Mouse (Mus musculus) neural tube, embryonic 13.5 days (tissue): ENCODE measurements around the gene Sptbn4. TPM values are rescaled to one million over a fixed set of nuclear protein-coding genes. Genes with fewer than 3 reads are reported as not detected.
A peak's percentile ranks its signal among the peaks of the same experiment; 100 is the strongest.

ENCODE experiments used
- ATAC-seq: fragments of 200-750 bp; cut with Nextera tagmentation; 2 replicates; pipeline ENCODE4 v1.8.0; 2017; ENCODE audit warnings: low read depth, mild to moderate bottlenecking, moderate TSS enrichment, moderate library complexity
- H3K27ac ChIP-seq: fragments of 300-500 bp; sonication (generic); replicated peaks from 2 replicates; pipeline ENCODE4 v1.5.1; 2015; ENCODE audit warnings: moderate library complexity, mild to moderate bottlenecking, inconsistent platforms
- H3K27me3 ChIP-seq: fragments of 300-500 bp; sonication (generic); 2 replicates; pipeline ENCODE4 v1.6.1; 2015; ENCODE audit warnings: mild to moderate bottlenecking, inconsistent platforms
- H3K36me3 ChIP-seq: fragments of 300-500 bp; sonication (generic); 2 replicates; pipeline ENCODE4 v1.6.1; 2015; ENCODE audit warnings: mild to moderate bottlenecking, inconsistent platforms
- H3K4me1 ChIP-seq: fragments of 300-500 bp; sonication (generic); replicated peaks from 2 replicates; pipeline ENCODE4 v1.6.1; 2015; ENCODE audit warnings: inconsistent platforms
- H3K4me2 ChIP-seq: fragments of 300-500 bp; sonication (generic); 2 replicates; pipeline ENCODE4 v1.6.1; 2015; ENCODE audit warnings: inconsistent platforms, mild to moderate bottlenecking, moderate library complexity
- H3K4me3 ChIP-seq: fragments of 300-500 bp; sonication (generic); 2 replicates; pipeline ENCODE4 v1.5.1; 2015; ENCODE audit warnings: mild to moderate bottlenecking, inconsistent platforms
- H3K9ac ChIP-seq: fragments of 300-500 bp; sonication (generic); 2 replicates; pipeline ENCODE4 v1.6.1; 2015; ENCODE audit warnings: moderate library complexity, mild to moderate bottlenecking, inconsistent platforms
- H3K9me3 ChIP-seq: fragments of 300-500 bp; sonication (generic); 2 replicates; pipeline ENCODE4 v1.6.1; 2016; ENCODE audit warnings: inconsistent platforms
- WGBS: fragments of 180-500 bp; shearing (Covaris S2); methylation state at CpG from one replicate; pipeline ENCODE4 v1.1.7; 2015; 5-methylcytosine and 5-hydroxymethylcytosine counted together
- polyA plus RNA-seq: library from polyadenylated mRNA; unstranded; fragments of >200 nt; fragmentation: Nextera tagmentation; extraction: Ambion mirVana; gene quantifications from 2 replicates; pipeline ENCODE4 v1.2.1, GENCODE M21; 2015

Sptbn4 gene
- polyA plus RNA-seq, 1 experiment from 2014 or later = 2.8 TPM

- Histone ChIP-seq H3K36me3 (peaks cover 5% of the 10 kb centered on the region; the same call in 1 of the 2 replicates), H3K9ac (peak overlapping the region; percentile 68), H3K9me3 (no peaks in the 10 kb centered on the region), H3K4me3 (peak overlapping the region; percentile 49), H3K27me3 (peaks cover 97% of the 10 kb centered on the region), H3K4me1 (peaks cover 16% of the 10 kb centered on the region), H3K27ac (no peak overlapping the region), H3K4me2 (peak overlapping the region; percentile 75)
- ATAC-seq = 0 out of 2 replicates have a peak, but pooled peaks have one; percentile 13
- WGBS = 1% methylated on average over 22 of the region's 22 CpGs
Measured at GRCm38 (mm10) chr7:27395521-27396183, 51.8 kb downstream of the Sptbn4 start.

GRCm38 (mm10) chr7:27391416-27391815, 56.1 kb downstream of the Sptbn4 start:
- Histone ChIP-seq H3K27me3 (peaks cover 70% of the 10 kb centered on the region), H3K36me3 (peaks cover 5% of the 10 kb centered on the region; the same call in 1 of the 2 replicates), H3K9ac (no peak overlapping the region), H3K9me3 (no peaks in the 10 kb centered on the region), H3K4me3 (no peak overlapping the region), H3K4me1 (peaks cover 9% of the 10 kb centered on the region), H3K27ac (no peak overlapping the region), H3K4me2 (no peak overlapping the region)
- no peak for ATAC-seq
- WGBS = 43% methylated on average over 16 of the region's 16 CpGs

GRCm38 (mm10) chr7:27389213-27389612, 58.3 kb downstream of the Sptbn4 start:
- H3K4me2 ChIP-seq = no peak overlapping the region
- H3K27me3 ChIP-seq = peaks cover 53% of the 10 kb centered on the region
- ATAC-seq = no peak
- 78% methylated on average over 6 of the region's 6 CpGs for WGBS
- H3K4me3 ChIP-seq = no peak overlapping the region
- H3K4me1 ChIP-seq = no peaks in the 10 kb centered on the region
- H3K36me3 ChIP-seq = peaks cover 5% of the 10 kb centered on the region; the same call in 1 of the 2 replicates
- no peaks in the 10 kb centered on the region for H3K9me3 ChIP-seq
- no peak overlapping the region for H3K9ac ChIP-seq
- H3K27ac ChIP-seq = no peak overlapping the region

- ATAC-seq = peak; percentile 23; the same call in 1 of the 2 replicates
- Histone ChIP-seq H3K27me3 (peaks cover 28% of the 10 kb centered on the region), H3K36me3 (no peaks in the 10 kb centered on the region), H3K27ac (no peak overlapping the region), H3K9ac (no peak overlapping the region), H3K9me3 (no peaks in the 10 kb centered on the region), H3K4me2 (no peak overlapping the region), H3K4me3 (no peak overlapping the region), H3K4me1 (no peaks in the 10 kb centered on the region)
- WGBS = 33% methylated on average over 4 of the region's 4 CpGs
Measured at GRCm38 (mm10) chr7:27384731-27385130, 62.8 kb downstream of the Sptbn4 start.

GRCm38 (mm10) chr7:27384134-27384533, 63.4 kb downstream of the Sptbn4 start:
- Histone ChIP-seq H3K4me2 (no peak overlapping the region), H3K4me3 (no peak overlapping the region), H3K36me3 (no peaks in the 10 kb centered on the region), H3K4me1 (no peaks in the 10 kb centered on the region), H3K27me3 (peaks cover 34% of the 10 kb centered on the region), H3K9ac (no peak overlapping the region), H3K9me3 (no peaks in the 10 kb centered on the region), H3K27ac (no peak overlapping the region)
- no peak for ATAC-seq
- 65% methylated on average over 5 of the region's 5 CpGs for WGBS

GRCm38 (mm10) chr7:27383233-27383632, 64.3 kb downstream of the Sptbn4 start:
- Histone ChIP-seq H3K9ac (no peak overlapping the region), H3K27ac (no peak overlapping the region), H3K27me3 (peaks cover 43% of the 10 kb centered on the region), H3K9me3 (no peaks in the 10 kb centered on the region), H3K4me3 (no peak overlapping the region), H3K36me3 (no peaks in the 10 kb centered on the region), H3K4me1 (no peaks in the 10 kb centered on the region), H3K4me2 (no peak overlapping the region)
- WGBS = 78% methylated on average over 1 of the region's 1 CpGs
- ATAC-seq = no peak

GRCm38 (mm10) chr7:27381560-27381959, 65.9 kb downstream of the Sptbn4 start:
- H3K27ac ChIP-seq = no peak overlapping the region
- H3K27me3 ChIP-seq = peaks cover 51% of the 10 kb centered on the region
- no peak overlapping the region for H3K4me2 ChIP-seq
- H3K4me3 ChIP-seq = no peak overlapping the region
- ATAC-seq = no peak
- H3K36me3 ChIP-seq = no peaks in the 10 kb centered on the region
- H3K9ac ChIP-seq = no peak overlapping the region
- WGBS = 60% methylated on average over 4 of the region's 4 CpGs
- no peaks in the 10 kb centered on the region for H3K4me1 ChIP-seq
- no peaks in the 10 kb centered on the region for H3K9me3 ChIP-seq

GRCm38 (mm10) chr7:27381009-27381408, 66.5 kb downstream of the Sptbn4 start:
- H3K4me1 ChIP-seq = no peaks in the 10 kb centered on the region
- no peak overlapping the region for H3K9ac ChIP-seq
- no peak overlapping the region for H3K4me3 ChIP-seq
- no peak overlapping the region for H3K27ac ChIP-seq
- no peaks in the 10 kb centered on the region for H3K36me3 ChIP-seq
- H3K9me3 ChIP-seq = no peaks in the 10 kb centered on the region
- H3K27me3 ChIP-seq = peaks cover 56% of the 10 kb centered on the region
- no peak overlapping the region for H3K4me2 ChIP-seq
- ATAC-seq = no peak
- 29% methylated on average over 1 of the region's 1 CpGs for WGBS

GRCm38 (mm10) chr7:27379836-27380235, 67.7 kb downstream of the Sptbn4 start:
- no peak for ATAC-seq
- Histone ChIP-seq H3K36me3 (no peaks in the 10 kb centered on the region), H3K9ac (no peak overlapping the region), H3K27ac (no peak overlapping the region), H3K27me3 (peaks cover 62% of the 10 kb centered on the region), H3K4me3 (no peak overlapping the region), H3K4me1 (no peaks in the 10 kb centered on the region), H3K9me3 (no peaks in the 10 kb centered on the region), H3K4me2 (no peak overlapping the region)
- WGBS = 78% methylated on average over 6 of the region's 6 CpGs

GRCm38 (mm10) chr7:27378431-27378830, 69.1 kb downstream of the Sptbn4 start:
- H3K9ac ChIP-seq = no peak overlapping the region
- no peak overlapping the region for H3K4me2 ChIP-seq
- no peak overlapping the region for H3K27ac ChIP-seq
- no peak for ATAC-seq
- H3K27me3 ChIP-seq = peaks cover 70% of the 10 kb centered on the region
- H3K4me3 ChIP-seq = no peak overlapping the region
- no peaks in the 10 kb centered on the region for H3K4me1 ChIP-seq
- H3K9me3 ChIP-seq = no peaks in the 10 kb centered on the region
- 27% methylated on average over 4 of the region's 4 CpGs for WGBS
- no peaks in the 10 kb centered on the region for H3K36me3 ChIP-seq

GRCm38 (mm10) chr7:27375274-27375673, 72.2 kb downstream of the Sptbn4 start:
- peaks cover 94% of the 10 kb centered on the region for H3K27me3 ChIP-seq
- peaks cover 2% of the 10 kb centered on the region for H3K36me3 ChIP-seq
- no peak overlapping the region for H3K27ac ChIP-seq
- 2% methylated on average over 22 of the region's 22 CpGs for WGBS
- no peak overlapping the region for H3K9ac ChIP-seq
- H3K4me3 ChIP-seq = no peak overlapping the region; the same call in 1 of the 2 replicates
- peaks cover 2% of the 10 kb centered on the region; the same call in 1 of the 2 replicates for H3K9me3 ChIP-seq
- H3K4me2 ChIP-seq = peak overlapping the region; percentile 9; the same call in 1 of the 2 replicates
- ATAC-seq = no peak
- peaks cover 5% of the 10 kb centered on the region for H3K4me1 ChIP-seq

GRCm38 (mm10) chr7:27371715-27372462, 75.6 kb downstream of the Sptbn4 start:
- H3K9ac ChIP-seq = peak overlapping the region; percentile 38; the same call in 1 of the 2 replicates
- no peak overlapping the region; the same call in 1 of the 2 replicates for H3K4me3 ChIP-seq
- no peak overlapping the region for H3K27ac ChIP-seq
- H3K9me3 ChIP-seq = peaks cover 8% of the 10 kb centered on the region
- no peak for ATAC-seq
- H3K36me3 ChIP-seq = peaks cover 14% of the 10 kb centered on the region
- peaks cover 98% of the 10 kb centered on the region for H3K27me3 ChIP-seq
- peaks cover 12% of the 10 kb centered on the region for H3K4me1 ChIP-seq
- H3K4me2 ChIP-seq = peak overlapping the region; percentile 34
- 5% methylated on average over 44 of the region's 44 CpGs for WGBS
